ENCODE assay signal across 8 mouse cellular contexts in genomic region chr12:21416506-21416905, GRCm38 (mm10). TPM values are rescaled to one million over a fixed set of nuclear protein-coding genes. Genes with fewer than 3 reads are reported as not detected.
DNase-seq lines count a peak whose midpoint lies in the region; ATAC-seq and TF ChIP-seq lines count a peak whose summit lies in the region.

No protein-coding gene starts in this region.

- peak overlapping the region; percentile 87 for H3K4me3 ChIP-seq in heart, postnatal 0 days (ENCODE audit: low read depth, low read length)
- H3K4me3 ChIP-seq in liver, embryonic 14.5 days (ENCODE audit: insufficient read depth in 1 of 2, low read depth in 2 of 2, low read length in 2 of 2), result peak overlapping the region; percentile 67 to 78
- peak overlapping the region; percentile 84 for H3K4me3 ChIP-seq in stomach, embryonic 15.5 days (replicated peaks)

- H3K27me3 ChIP-seq in heart, postnatal 0 days (ENCODE audit: control insufficient read depth, insufficient read depth, low read length), result no peaks in the 10 kb centered on the region
- H3K27me3 ChIP-seq in liver, embryonic 14.5 days (ENCODE audit: control insufficient read depth, insufficient read depth, low read length), result no peaks in the 10 kb centered on the region
- no peaks in the 10 kb centered on the region for H3K27me3 ChIP-seq in stomach, embryonic 15.5 days (replicated peaks)

- peaks cover 20% of the 10 kb centered on the region for H3K4me1 ChIP-seq in heart, postnatal 0 days (ENCODE audit: control insufficient read depth, insufficient read depth)
- H3K4me1 ChIP-seq in liver, embryonic 14.5 days (replicated peaks; ENCODE audit: control insufficient read depth in 2 of 2, insufficient read depth in 2 of 2, low read length in 1 of 2), result peaks cover 13 to 25% of the 10 kb centered on the region in 2 experiments
- H3K4me1 ChIP-seq in stomach, embryonic 15.5 days, result peaks cover 15% of the 10 kb centered on the region; the same call in 1 of the 2 replicates

- peak overlapping the region; percentile 93 for H3K9ac ChIP-seq in heart, postnatal 0 days (replicated peaks; ENCODE audit: low read depth, low read length)
- H3K9ac ChIP-seq in liver, embryonic 14.5 days (replicated peaks), result peak overlapping the region; percentile 84
- peak overlapping the region; percentile 83 for H3K9ac ChIP-seq in stomach, embryonic 15.5 days

- under 1% methylated on average over 13 of the region's 15 CpGs for WGBS in heart, postnatal 0 days
- under 1% methylated on average over 13 of the region's 15 CpGs for WGBS in liver, embryonic 14.5 days (ENCODE audit: insufficient replicate concordance)
- WGBS in stomach, embryonic 15.5 days, result 1% methylated on average over 14 of the region's 15 CpGs

- TF ChIP-seq CTCF in heart, postnatal 0 days (IDR thresholded peaks at IDR 0.05; ENCODE audit: low read depth), result no peak
- TF ChIP-seq CTCF in liver, embryonic 14.5 days (IDR thresholded peaks at IDR 0.05; ENCODE audit: low read depth), result no peak

- H3K9me3 ChIP-seq in heart, postnatal 0 days (replicated peaks; ENCODE audit: control insufficient read depth, low read length), result no peaks in the 10 kb centered on the region
- H3K9me3 ChIP-seq in liver, embryonic 14.5 days (ENCODE audit: control insufficient read depth, low read length), result no peaks in the 10 kb centered on the region
- H3K9me3 ChIP-seq in stomach, embryonic 15.5 days, result no peaks in the 10 kb centered on the region

- H3K36me3 ChIP-seq in heart, postnatal 0 days (replicated peaks; ENCODE audit: control insufficient read depth, insufficient read depth, low read length), result peaks cover 12% of the 10 kb centered on the region
- peaks cover 33% of the 10 kb centered on the region for H3K36me3 ChIP-seq in liver, embryonic 14.5 days (replicated peaks; ENCODE audit: control insufficient read depth, insufficient read depth, low read depth)
- H3K36me3 ChIP-seq in stomach, embryonic 15.5 days, result peaks cover 19% of the 10 kb centered on the region

- ATAC-seq in heart, postnatal 0 days (ENCODE audit: insufficient read depth, low read depth), result no peak
- ATAC-seq in liver, embryonic 14.5 days (ENCODE audit: insufficient read depth), result no peak
- ATAC-seq in stomach, embryonic 15.5 days (ENCODE audit: insufficient read depth, low FRiP score, low read depth), result no peak

- 0 out of 2 replicates have a peak, but pooled peaks have one; percentile 11 for TF ChIP-seq EP300 in heart, postnatal 0 days (IDR thresholded peaks at IDR 0.05; ENCODE audit: low read depth)
- TF ChIP-seq EP300 in liver, embryonic 14.5 days (IDR thresholded peaks at IDR 0.05; ENCODE audit: low read depth), result no peak

- peak; percentile 5 to 35 for DNase-seq in heart, adult 18-20 months
- no peak for DNase-seq in heart, adult 9 months (ENCODE audit: low spot score in 2 of 2)
- peak; percentile 15 for DNase-seq in CD4-positive helper T cell, adult 2 months (ENCODE audit: low read depth, low spot score)
- peak; percentile 27 to 37 for DNase-seq in cerebellum, postnatal 25 days
- no peak for DNase-seq in heart, postnatal 0 days (ENCODE audit: low spot score)
- no peak for DNase-seq in liver, embryonic 14.5 days (ENCODE audit: low read depth in 3 of 3, low spot score in 3 of 3)
- DNase-seq in layer of hippocampus, adult 11-12 months (ENCODE audit: low spot score), result no peak

- H3K4me2 ChIP-seq in heart, postnatal 0 days (ENCODE audit: low read depth, low read length), result peak overlapping the region; percentile 91
- peak overlapping the region; percentile 89 for H3K4me2 ChIP-seq in liver, embryonic 14.5 days (ENCODE audit: low read depth)
- peak overlapping the region; percentile 69 for H3K4me2 ChIP-seq in stomach, embryonic 15.5 days

- peak overlapping the region; percentile 71 for H3K27ac ChIP-seq in heart, postnatal 0 days (ENCODE audit: low read depth)
- H3K27ac ChIP-seq in liver, embryonic 14.5 days, result no peak overlapping the region; the same call in 1 of the 2 replicates
- H3K27ac ChIP-seq in stomach, embryonic 15.5 days, result peak overlapping the region; percentile 51; the same call in 1 of the 2 replicates

RNA-seq across cellular contexts. Expression of gene Ywhaq, which starts 0.9 kb away (rescaled TPM):
- 10 to 100 TPM; 69.8 to 76.4 TPM for total RNA-seq in heart, adult 18-20 months (2021)
- 158 and 165 TPM in 2 replicates for total RNA-seq in heart, postnatal 0 days (2014; rRNA removed; ENCODE audit: low replicate concordance)
- 224 and 234 TPM in 2 replicates for polyA plus RNA-seq in heart, postnatal 0 days (2015; fragmentation: Nextera tagmentation; extraction: Ambion mirVana)
- polyA plus RNA-seq in liver, embryonic 14.5 days (2012; rRNA removed), result 54.9 and 74.0 TPM in 2 replicates
- polyA plus RNA-seq in liver, embryonic 14.5 days (2014; fragmentation: Nextera tagmentation; extraction: Ambion mirVana), result 202 and 210 TPM in 2 replicates
- polyA plus RNA-seq in stomach, embryonic 15.5 days (2015; fragmentation: Nextera tagmentation; extraction: Ambion mirVana), result 592 and 653 TPM in 2 replicates

RNA-seq across cellular contexts. Expression of gene Adam17, which starts 43.1 kb away (rescaled TPM):
- total RNA-seq in heart, adult 18-20 months (2021), result 10 to 100 TPM; 42.8 to 50.2 TPM
- total RNA-seq in heart, postnatal 0 days (2014; rRNA removed; ENCODE audit: low replicate concordance), result 19.0 and 24.9 TPM in 2 replicates
- polyA plus RNA-seq in heart, postnatal 0 days (2015; fragmentation: Nextera tagmentation; extraction: Ambion mirVana), result 16.5 and 16.6 TPM in 2 replicates
- polyA plus RNA-seq in liver, embryonic 14.5 days (2012; rRNA removed), result 6.2 and 9.4 TPM in 2 replicates
- 14.0 and 16.9 TPM in 2 replicates for polyA plus RNA-seq in liver, embryonic 14.5 days (2014; fragmentation: Nextera tagmentation; extraction: Ambion mirVana)
- polyA plus RNA-seq in stomach, embryonic 15.5 days (2015; fragmentation: Nextera tagmentation; extraction: Ambion mirVana), result 36.0 and 37.2 TPM in 2 replicates

Comparison
In these comparisons a context has a peak if more than half of its experiments do, and no peak if none do; other contexts are left out.
1. DNase-seq: peak in heart, adult 18-20 months (2 of 2), CD4-positive helper T cell, adult 2 months (single experiment) and cerebellum, postnatal 25 days (2 of 2); none in heart, adult 9 months (0 of 2), heart, postnatal 0 days (single experiment), liver, embryonic 14.5 days (0 of 3) and layer of hippocampus, adult 11-12 months (single experiment).
2. Peak in every context shown above with its lines, with median percentiles within 50 percentile points of each other: H3K4me2 ChIP-seq, H3K4me3 ChIP-seq and H3K9ac ChIP-seq.